Mouse (Mus musculus) urinary bladder, postnatal 14 days (tissue): Measurements from ENCODE around the gene Psma3.
"Not testable (repeated sequence)": the region's sequence is repeated elsewhere in the genome, so short reads cannot be mapped to it uniquely, and the experiment has no call there.

Source experiments
- DNase-seq: peaks from one replicate; pipeline ENCODE4 v3.0.0; 2021; ENCODE audit warnings: low spot score

The Psma3 gene

DNA sequence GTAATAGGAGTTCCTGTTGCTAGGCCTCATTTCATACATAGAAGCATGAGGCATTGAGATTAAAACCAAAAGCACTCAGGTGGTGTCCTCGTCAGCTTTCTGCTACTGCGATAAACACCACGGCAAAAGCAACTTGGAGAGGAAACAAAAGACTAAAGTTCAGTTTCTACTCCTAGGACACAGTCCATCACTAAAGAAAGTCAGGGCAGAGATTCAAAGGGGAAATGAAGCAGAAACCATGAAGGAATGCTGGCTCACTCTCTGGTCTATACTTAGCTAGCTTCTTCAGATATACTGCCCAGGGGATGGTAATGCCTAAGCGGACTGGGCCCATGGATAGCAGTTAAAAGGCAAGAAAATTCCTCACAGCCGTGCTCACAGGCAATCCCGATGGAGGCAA, 27.0 kb downstream of the Psma3 start:
- no peak for DNase-seq

DNA sequence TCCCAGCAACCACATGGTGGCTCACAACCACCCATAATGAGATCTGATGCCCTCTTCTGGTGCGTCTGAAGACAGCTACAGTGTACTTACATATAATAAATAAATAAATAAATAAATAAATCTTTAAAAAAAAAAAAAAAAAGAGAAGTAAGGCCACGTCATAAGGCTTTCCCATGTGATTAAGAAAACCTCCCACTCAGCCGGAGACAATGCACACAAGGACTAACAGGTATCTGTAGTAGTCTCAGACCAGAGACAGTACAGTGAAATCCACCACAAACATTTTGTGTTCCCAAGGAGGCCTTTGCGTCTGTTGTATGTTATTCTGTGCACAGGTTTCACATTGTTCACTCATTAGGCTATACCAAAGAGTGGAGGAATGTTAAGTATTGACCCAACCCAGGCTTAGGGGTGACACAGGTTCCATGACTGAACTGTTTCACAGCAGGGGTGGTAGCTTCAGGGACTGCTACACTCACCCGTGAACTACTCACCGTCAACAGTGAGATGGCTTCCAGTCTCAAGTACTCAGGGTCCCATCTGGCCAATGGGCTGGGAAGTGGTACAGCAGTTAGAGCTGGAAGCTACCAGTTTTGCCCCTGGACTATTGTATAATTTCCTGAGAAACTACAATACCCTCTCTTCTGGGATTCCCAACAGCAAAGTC, 29.5 kb downstream of the Psma3 start:
- DNase-seq: no peak

DNA sequence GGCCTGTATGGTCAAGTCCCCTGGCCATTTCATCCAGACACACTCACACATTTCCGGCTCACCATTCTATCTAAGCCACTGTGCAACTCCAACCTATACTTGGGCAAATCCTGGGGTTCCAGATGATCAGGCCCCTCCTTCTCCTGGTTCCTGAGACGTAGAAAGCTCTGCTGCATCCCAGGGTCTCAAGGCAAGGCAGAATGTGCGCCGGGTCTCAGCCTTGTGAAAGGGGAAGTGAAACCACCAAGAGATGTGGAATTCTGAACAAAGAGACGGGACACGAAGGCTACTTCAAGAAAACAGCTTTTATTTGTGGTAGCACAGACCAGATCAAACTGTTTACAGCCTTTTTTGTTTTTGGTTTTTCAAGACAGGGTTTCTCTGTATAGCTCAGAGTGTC, 31.7 kb downstream of the Psma3 start:
- DNase-seq: no peak

DNA sequence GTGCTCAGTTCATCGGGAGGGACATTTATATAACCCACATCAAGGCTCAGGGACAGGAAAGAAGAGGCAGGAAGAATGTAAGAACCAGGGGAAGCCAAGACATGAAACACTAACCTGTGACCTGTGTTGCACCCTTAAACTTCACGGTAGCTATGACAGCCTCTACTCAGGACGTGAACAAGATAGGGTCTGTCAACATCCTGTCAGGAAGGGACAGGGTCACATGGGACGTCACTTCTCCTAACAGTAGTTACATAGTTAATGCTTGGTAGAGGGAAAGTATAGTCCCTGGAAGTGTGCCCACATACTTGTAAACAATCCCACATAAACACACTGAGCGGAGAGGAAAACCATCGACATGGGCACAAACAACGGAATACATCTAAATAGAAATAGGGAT, 32.5 kb downstream of the Psma3 start:
- no peak for DNase-seq

DNA sequence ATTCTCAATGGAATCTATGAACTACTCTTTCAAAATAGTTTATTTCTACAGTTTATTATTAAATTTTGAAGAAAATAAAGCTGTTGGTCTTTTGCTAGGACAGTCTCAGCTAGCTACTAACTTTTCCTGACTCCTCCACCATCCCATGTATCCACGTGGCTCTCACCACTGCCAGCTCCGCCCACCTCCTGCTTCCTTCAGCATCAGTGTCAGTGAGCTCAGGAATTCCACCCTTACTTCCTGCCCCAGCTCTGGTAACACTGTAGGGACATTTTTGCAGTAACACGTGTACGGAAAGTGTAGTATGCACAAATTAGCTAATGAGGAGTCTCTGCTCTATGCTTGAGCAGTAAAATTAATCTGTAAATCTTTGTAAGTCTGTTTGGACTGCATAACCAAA, 35.3 kb downstream of the Psma3 start:
- peak; percentile 17 for DNase-seq

DNA sequence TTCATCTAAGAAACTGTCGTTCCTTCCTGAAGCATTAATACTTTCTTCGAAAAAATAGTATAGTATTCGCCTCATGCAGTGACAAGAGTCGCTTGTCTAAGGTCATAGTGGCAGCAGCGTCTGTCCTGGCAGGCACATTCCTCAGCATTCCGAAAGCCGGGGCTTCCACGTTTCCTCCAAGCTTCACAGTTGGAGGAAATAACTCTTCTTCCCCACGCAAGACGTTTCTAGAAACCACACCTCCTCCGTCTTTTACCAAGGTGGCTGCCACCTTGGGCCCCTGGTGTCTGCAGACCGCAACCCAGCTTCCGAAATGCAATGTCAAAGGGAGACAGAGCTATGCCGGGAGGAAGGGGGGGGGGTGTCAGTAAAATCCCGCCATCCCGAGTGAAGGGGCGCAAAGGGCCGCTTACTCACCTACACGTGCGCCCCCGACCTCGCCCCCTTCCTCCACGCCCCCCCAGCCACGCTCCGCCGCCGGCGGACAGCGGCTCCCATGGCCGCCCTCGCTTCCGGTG, 40.5 kb downstream of the Psma3 start:
- DNase-seq: peak; percentile 12

DNA sequence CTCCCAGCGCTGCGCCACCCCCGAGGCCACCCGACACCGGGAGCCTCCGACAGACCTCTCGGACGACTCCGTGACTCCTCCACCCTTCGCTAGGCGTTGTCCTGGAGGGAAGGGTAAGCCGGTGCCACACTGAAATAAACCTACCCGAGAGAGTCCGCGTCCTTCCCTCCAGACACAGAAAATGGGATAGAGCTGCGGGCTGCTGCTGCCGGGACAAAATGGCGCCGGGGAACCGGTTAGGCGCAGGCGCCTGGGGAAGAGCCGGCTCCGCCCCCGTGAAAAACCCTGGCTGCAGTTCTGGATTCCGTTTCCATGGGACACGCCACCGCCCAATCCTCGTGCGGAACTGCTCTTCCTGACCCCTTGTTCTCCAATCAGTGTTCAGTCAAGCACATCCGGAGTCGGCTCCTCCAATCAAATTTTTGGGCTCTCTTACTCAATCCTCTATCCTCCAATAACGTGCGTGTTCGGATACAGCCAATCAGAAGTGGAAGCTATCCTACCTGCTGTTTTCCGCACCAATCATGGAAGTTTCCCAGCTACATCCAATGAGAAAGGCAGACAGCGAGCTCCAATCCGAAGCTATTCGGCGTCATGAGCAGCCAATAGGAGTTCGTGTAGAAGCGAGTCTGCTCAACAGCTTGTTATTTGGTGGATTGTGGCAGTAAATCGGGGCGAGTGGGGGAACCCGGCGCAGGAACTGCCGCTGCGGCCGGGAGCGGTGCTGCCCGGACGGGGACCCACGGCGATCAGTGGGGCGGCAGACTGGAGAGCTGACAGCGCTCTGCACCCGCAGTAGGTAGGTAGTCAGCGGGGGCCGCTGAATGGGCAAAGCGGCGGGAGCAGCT, 41.2 kb downstream of the Psma3 start, which contains the start of gene Arid4a:
Gene Arid4a (plus strand): TSS at position 628 of the 848 bp plus-strand sequence.
- DNase-seq: peak; percentile 96

DNA sequence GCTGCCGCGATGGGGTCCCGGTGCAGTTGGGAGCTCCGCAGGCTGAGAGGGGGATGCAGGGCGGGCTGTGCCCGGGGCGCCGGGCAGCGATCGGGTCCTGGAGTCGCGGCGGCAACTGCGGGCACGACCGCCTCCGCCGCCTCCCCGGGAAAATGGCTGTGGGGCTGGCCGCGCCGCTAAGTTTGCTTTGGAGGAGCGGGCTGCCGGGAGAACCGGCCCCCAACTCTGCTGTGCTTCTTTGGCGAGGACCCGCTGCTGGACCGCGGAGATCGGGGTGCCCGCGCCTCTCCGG, 41.7 kb downstream of the Psma3 start:
- DNase-seq: no peak

DNA sequence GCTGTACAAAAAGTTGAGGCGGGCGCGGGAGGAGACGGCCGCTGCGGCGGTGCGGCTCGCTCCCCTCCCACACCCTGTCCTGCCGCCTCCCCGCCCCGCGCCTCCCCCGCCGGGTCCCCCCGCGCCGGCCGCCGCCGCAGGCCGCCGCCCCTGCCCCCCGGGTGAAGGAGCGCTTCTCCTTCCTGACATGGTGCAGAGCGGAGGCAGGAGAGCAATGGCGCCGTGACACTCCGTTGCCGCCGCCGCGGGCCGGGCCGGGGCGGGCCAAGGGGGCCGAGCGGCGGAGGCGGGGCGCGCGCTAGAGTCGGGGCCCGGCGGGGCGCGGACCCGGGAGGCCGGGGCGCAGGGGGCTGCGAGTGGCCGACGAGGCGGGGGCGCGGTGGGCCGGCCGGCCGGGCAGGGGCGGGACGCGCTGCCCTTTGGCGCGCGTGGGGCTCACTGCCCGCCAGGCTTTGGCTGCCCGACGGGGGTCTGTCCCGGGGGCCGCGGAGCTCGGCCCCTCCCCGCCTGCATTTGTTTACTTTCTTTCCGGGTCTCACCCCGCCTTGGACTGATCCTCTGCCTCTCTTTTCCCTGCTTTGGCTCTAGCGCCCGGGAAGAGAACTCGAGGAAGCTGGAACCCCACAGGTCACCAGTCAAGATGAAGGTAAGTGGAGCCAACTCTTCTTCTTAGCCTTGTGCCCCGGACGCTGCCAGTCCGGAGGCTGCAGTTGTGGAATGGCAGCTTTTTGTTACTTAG, 42.3 kb downstream of the Psma3 start:
- peak; percentile 51 for DNase-seq

DNA sequence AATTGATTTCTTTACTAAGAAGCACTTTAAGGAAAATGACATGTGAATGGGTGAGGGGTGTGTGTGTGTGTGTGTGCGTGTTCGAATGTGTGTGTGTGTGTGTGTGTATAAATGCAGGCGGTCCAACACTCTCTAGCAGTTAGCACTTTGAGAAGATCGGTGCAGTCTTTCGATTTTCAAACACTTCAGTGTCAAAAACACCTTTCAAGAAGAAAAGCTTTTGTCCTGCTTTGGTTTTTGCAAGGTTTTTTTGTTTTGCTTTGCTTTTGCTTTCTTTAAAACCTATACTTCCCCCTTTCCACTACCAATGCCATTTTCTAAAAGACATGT, 42.8 kb downstream of the Psma3 start:
- no peak for DNase-seq

DNA sequence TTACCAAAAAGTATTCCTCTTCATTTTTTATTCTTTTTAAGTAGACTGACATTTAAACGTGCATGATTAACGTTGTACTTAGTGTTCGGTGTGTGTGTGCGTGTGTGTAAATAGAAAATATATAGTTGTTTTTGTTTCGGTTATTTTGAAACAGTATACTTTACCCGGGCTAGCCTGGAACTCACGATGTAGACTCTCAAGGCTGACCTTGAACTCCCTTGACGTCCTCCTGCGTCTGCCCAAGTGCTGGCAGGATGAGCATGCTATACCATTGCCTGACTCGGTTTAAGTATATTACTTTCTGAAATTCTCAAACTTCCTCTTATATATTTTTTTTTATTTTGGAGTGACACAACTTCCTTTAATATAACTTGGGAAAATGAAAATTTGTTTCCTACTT, 43.4 kb downstream of the Psma3 start:
- no peak for DNase-seq

DNA sequence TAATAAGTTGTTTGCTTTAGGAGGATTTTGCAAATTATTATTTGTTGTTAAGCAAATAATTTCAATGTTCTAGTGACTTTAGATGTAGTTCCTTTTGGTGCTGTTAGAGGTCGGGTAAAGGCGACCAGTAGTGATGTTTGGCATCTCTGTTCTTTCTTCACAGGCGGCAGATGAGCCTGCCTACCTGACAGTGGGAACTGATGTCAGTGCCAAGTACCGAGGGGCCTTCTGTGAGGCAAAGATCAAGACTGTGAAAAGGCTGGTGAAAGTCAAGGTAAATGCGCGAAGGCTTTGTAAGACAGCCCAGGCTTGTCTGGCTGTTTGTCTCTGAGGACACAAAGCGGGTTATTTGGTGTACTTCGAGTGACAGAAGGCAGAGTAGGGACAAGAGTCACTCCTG, 44.8 kb downstream of the Psma3 start:
- no peak for DNase-seq

DNA sequence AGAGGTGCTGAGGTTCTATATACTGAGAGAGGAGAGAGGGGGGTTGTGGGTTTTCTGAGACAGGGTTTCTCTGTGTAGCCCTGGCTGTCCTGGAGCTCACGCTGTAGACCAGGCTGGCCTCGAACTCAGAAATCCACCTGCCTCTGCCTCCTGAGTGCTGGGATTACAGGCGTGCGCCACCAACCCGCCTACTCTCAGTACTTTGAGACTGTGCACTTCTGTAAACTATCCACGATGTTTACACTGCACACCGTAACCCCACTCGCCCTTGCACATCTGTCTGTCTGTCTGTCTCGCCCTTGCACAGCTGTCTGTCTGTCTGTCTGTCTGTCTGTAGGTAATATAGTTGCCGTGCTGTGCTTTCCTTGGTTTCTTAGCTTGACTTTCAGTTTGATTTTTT, 50.0 kb downstream of the Psma3 start:
- no peak for DNase-seq

DNA sequence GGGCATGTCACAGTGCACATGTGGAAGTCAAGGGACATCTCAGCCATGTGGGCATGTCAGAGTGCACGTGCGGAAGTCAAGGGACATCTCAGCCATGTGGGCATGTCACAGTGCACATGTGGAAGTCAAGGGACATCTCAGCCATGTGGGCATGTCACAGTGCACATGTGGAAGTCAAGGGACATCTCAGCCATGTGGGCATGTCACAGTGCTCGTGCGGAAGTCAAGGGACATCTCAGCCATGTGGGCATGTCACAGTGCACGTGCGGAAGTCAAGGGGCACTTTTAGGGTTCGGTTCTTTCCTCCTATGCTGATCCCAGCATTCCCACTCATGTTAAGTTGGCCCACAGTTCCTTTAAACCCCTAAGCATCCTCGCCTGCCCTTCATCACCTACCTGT, 53.8 kb downstream of the Psma3 start:
- not testable (repeated sequence) for DNase-seq

DNA sequence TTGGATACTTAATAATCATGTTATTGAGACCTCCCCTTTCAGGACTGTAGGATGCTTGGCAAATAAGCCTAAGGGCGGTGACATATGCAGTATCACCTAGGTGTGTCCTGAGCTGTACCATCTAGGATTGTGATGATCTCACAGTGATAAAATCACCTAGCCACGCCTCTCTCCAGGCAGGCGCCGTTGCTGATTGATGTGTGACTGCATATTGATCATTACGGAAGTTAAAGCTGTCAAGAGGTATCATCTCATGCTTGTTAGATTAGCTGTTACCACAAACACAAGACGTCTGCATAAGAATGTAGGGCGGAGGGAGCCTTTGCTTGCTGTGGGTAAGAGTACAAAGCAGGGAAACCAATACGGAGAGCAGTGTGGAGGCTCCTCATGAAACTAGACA, 55.8 kb downstream of the Psma3 start:
- no peak for DNase-seq

DNA sequence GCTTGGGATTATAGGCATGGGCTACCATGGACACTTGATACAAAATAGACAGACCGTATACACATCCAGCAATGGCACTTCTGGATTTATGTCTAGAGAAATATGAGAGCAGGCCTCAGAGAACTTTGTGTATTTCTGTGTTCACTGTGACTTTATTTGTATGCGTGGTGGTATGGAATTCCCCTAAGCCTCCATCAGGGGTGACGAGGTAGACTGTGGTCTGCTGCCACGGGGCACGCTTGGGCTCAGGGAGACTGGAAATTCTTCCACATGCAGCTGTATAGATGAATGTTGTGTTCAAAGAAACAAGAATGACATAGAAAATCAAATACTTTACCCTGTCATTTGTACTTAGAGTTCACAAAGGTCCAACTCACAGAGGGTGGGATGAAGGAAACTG, 56.3 kb downstream of the Psma3 start:
- DNase-seq: no peak

DNA sequence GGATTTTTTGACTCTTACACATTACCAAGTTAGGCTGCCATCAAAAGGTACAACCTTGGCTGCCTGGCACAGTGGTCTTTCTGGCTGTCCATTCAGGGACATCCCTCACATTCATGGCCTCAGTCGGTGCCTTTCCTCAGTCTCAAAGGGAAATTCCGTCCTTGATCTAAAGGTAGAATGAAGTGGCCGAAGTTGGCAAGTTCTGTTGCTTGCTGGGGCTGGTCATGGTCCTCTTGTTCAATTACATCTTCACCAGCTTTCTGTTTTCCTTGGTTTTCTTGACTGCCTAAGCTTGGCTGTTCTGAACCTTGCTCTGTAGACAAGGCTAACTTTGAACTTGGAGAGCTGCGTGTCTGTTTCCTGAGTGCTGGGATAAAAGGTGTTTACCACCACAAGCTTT, 61.4 kb downstream of the Psma3 start:
- no peak for DNase-seq

DNA sequence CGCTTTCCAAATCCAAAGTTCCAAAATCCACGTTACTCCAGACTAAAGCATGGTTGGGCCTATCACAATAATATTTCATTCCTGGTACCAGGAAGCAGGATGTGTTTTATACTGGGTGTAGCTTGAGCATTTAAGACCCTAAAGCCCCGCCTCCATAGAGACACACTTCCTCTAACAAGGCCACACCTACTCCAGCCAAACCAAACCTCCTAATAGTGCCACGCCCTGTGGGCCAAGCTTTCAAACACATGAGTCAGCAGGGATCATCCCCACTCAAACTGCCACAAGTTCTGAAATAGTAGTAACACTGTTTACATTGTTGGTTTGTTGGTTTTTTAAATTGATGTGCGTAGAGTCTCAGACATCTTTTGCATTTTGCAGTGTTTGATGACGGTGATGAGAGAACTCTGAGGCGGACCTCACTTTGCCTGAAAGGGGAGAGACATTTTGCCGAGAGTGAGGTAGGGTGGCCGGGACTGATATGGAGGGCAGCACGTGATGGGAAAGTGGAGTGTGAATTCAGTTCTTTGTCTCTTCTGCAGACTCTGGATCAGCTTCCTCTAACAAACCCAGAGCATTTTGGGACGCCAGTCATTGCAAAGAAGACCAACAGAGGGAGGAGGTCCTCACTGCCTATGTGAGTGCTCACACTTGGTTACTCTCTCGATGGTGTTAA, 62.4 kb downstream of the Psma3 start:
- no peak for DNase-seq

DNA sequence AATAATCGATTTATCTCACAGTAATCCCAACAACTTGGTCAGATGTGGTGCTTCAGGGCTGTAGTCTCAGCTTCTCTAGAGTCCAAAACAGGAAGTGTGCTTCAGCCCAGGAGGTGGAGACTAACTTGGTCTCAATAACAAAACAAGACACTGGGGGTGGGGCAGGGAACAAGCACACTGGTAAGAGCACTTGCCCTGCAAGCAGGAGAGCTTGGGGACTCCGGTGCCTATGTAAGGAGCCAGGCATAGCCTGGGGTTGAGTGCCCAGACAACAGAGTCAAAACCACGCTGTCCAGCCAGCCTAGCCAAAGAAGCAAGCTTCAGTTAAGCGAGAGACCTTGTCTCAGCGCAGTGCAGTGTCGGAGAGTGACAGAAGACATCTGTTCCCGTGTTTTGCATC, 66.0 kb downstream of the Psma3 start:
- DNase-seq: peak; percentile 22

DNA sequence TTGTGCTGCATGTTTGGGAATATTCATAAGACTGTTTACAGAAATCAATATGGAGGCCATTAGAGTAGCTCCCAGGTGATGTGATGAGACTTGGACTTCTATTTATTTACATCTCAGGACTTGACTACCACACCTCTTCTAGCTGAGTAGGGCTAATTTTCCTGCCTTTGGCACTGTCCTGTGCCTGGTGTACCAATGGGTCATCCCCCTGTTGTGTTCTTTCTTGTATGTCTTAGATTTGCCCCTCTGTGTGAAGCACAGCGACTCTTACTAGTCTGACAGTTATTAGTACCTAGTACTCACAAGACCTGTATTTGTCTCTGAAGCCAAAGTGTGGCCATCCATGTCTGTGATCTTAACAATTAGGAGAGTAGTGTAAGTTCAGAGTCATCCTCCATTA, 68.0 kb downstream of the Psma3 start:
- DNase-seq: no peak

DNA sequence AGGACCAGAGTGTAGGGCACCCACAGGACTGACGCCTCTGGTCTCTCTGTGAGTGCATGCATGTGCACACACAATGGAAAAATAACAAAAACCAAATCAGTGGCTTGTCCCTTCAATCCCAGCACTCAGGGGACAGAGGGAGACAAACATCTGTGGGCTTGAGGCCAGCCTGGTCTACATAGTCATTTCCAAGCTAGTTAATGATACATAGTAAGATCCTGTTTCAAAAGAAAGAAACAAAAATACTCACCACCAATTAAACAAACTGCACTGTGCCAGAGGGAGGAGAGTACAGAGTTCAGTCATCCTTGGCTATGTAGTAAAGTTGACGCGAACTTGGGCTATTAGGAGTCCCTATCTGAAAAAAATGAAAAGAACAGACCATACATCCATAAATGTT, 69.2 kb downstream of the Psma3 start:
- no peak for DNase-seq

DNA sequence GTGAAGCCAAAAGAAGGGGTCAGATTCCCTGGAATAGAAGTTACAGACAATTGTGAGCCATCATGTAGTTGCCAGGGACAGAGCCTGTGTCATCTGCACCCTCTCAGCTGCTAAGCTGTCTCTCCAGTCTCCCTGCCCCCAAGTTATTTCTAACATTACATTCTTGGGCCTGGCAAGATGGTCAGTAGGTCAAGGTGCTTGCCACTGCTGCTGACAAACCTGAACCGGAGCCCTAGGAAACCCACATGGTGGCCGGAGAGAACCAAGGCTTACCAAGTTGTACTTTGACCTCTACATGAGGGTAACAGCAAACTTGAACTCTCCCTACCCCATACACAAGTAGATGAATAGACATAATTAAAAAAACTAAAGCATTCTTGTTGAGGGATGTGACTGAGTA, 70.1 kb downstream of the Psma3 start:
- DNase-seq: no peak
